10 mouse cellular contexts compared by ENCODE assay signal in genomic region chr7:130260905-130261683, GRCm38 (mm10).
DNase-seq lines count a peak whose midpoint lies in the region; ATAC-seq and TF ChIP-seq lines count a peak whose summit lies in the region.
"Had no signal": no experiment of that assay in that cellular context is flagged by ENCODE, and none has a peak within 500 bp of the region (broad histone marks: within the 10 kb centered on the region; RNA-seq: fewer than 3 reads in every experiment).

No protein-coding gene starts in this region.

- no peak for ATAC-seq in heart, embryonic 14.5 days (ENCODE audit: insufficient number of reproducible peaks, insufficient read depth, low FRiP score, low read depth)
- no peak for ATAC-seq in heart, embryonic 11.5 days (replicated peaks; ENCODE audit: insufficient number of reproducible peaks, low FRiP score, low TSS enrichment)
- no peak for ATAC-seq in forebrain, embryonic 16.5 days
- no peak for ATAC-seq in midbrain, embryonic 11.5 days (ENCODE audit: low FRiP score)
- ATAC-seq in megakaryocyte-erythroid progenitor cell, adult 5-6 weeks (replicated peaks; ENCODE audit: low FRiP score, low TSS enrichment, poor library complexity, severe bottlenecking): no peak

- peaks cover 5% of the 10 kb centered on the region; the same call in 1 of the 2 replicates for H3K27me3 ChIP-seq in heart, embryonic 14.5 days (ENCODE audit: control insufficient read depth, insufficient read depth, low read length)
- H3K27me3 ChIP-seq in heart, embryonic 11.5 days (ENCODE audit: control insufficient read depth, insufficient read depth, low read length): peaks cover 2% of the 10 kb centered on the region; the same call in 1 of the 2 replicates
- H3K27me3 ChIP-seq in forebrain, embryonic 16.5 days (replicated peaks; ENCODE audit: control insufficient read depth, insufficient read depth, low read length): no peaks in the 10 kb centered on the region
- peaks cover 8% of the 10 kb centered on the region; the same call in 1 of the 2 replicates for H3K27me3 ChIP-seq in midbrain, embryonic 11.5 days (ENCODE audit: control insufficient read depth, insufficient read depth, low read length)

- TF ChIP-seq CTCF in cortical plate, adult 2 months (IDR thresholded peaks at IDR 0.05; ENCODE audit: extremely low read depth, insufficient read depth, low read length): no peak

- WGBS in heart, embryonic 14.5 days: 69% methylated on average over 20 of the region's 20 CpGs
- WGBS in heart, embryonic 11.5 days (ENCODE audit: insufficient replicate concordance): 63% methylated on average over 20 of the region's 20 CpGs
- 50% methylated on average over 20 of the region's 20 CpGs for WGBS in forebrain, embryonic 16.5 days
- WGBS in midbrain, embryonic 11.5 days: 63% methylated on average over 20 of the region's 20 CpGs

- H3K4me1 ChIP-seq in heart, embryonic 14.5 days (ENCODE audit: control insufficient read depth in 2 of 2, insufficient read depth in 2 of 2, low read length in 2 of 2): peaks cover 18 to 20% of the 10 kb centered on the region in 2 experiments; a peak in 3 of 4 replicates
- peaks cover 40% of the 10 kb centered on the region for H3K4me1 ChIP-seq in heart, embryonic 11.5 days (ENCODE audit: control insufficient read depth, insufficient read depth, low read length)
- no peaks in the 10 kb centered on the region for H3K4me1 ChIP-seq in cortical plate, adult 2 months (ENCODE audit: control insufficient read depth, insufficient read depth, low read length)
- H3K4me1 ChIP-seq in forebrain, embryonic 16.5 days (replicated peaks; ENCODE audit: control insufficient read depth, insufficient read depth, low read length): peaks cover 69% of the 10 kb centered on the region
- H3K4me1 ChIP-seq in midbrain, embryonic 11.5 days (ENCODE audit: control insufficient read depth, insufficient read depth, low read length): peaks cover 60% of the 10 kb centered on the region

- peaks cover 4% of the 10 kb centered on the region; the same call in 1 of the 2 replicates for H3K36me3 ChIP-seq in heart, embryonic 14.5 days (ENCODE audit: control insufficient read depth, insufficient read depth, low read length)
- no peaks in the 10 kb centered on the region; the same call in 1 of the 2 replicates for H3K36me3 ChIP-seq in heart, embryonic 11.5 days (ENCODE audit: control insufficient read depth, insufficient read depth, low read length)
- H3K36me3 ChIP-seq in forebrain, embryonic 16.5 days (ENCODE audit: control insufficient read depth, insufficient read depth): no peaks in the 10 kb centered on the region
- H3K36me3 ChIP-seq in midbrain, embryonic 11.5 days (ENCODE audit: control insufficient read depth, insufficient read depth, low read length): no peaks in the 10 kb centered on the region

- no peak for TF ChIP-seq POLR2A in cortical plate, adult 2 months (IDR thresholded peaks at IDR 0.05; ENCODE audit: extremely low read depth, insufficient read depth, low read length)

- H3K4me2 ChIP-seq in heart, embryonic 14.5 days (ENCODE audit: low read length): peak overlapping the region; percentile 96
- no peak overlapping the region for H3K4me2 ChIP-seq in heart, embryonic 11.5 days
- peak overlapping the region; percentile 87 for H3K4me2 ChIP-seq in forebrain, embryonic 16.5 days (ENCODE audit: low read length)
- peak overlapping the region; percentile 77 for H3K4me2 ChIP-seq in midbrain, embryonic 11.5 days

- 0 out of 4 replicates have a peak overlapping the region, but pooled peaks of 1 of the 2 experiments have one; percentile 24 for H3K27ac ChIP-seq in heart, embryonic 14.5 days (replicated peaks in 1 of 2; ENCODE audit: control insufficient read depth in 1 of 2, insufficient read depth in 1 of 2, low read depth in 2 of 2, low read length in 2 of 2)
- H3K27ac ChIP-seq in heart, embryonic 11.5 days (ENCODE audit: low read depth, low read length): no peak overlapping the region
- 0 out of 2 replicates have a peak overlapping the region, but pooled peaks have one; percentile 8 for H3K27ac ChIP-seq in cortical plate, adult 2 months (ENCODE audit: insufficient read depth, low read length)
- H3K27ac ChIP-seq in forebrain, embryonic 16.5 days (ENCODE audit: low read length): peak overlapping the region; percentile 68; the same call in 1 of the 2 replicates
- no peak overlapping the region for H3K27ac ChIP-seq in midbrain, embryonic 11.5 days (ENCODE audit: low read depth, low read length)

- peak overlapping the region; percentile 10; the same call in 1 of the 2 replicates for H3K9ac ChIP-seq in heart, embryonic 14.5 days (ENCODE audit: low read length)
- no peak overlapping the region for H3K9ac ChIP-seq in heart, embryonic 11.5 days (ENCODE audit: low read depth, low read length)
- H3K9ac ChIP-seq in forebrain, embryonic 16.5 days (replicated peaks; ENCODE audit: low read depth, low read length): peak overlapping the region; percentile 46
- 0 out of 2 replicates have a peak overlapping the region, but pooled peaks have one; percentile 29 for H3K9ac ChIP-seq in midbrain, embryonic 11.5 days (ENCODE audit: low read length)

- no peak for DNase-seq in midbrain, embryonic 11.5 days (ENCODE audit: low spot score, missing footprints)
- DNase-seq in gastrocnemius, adult 8-10 months (ENCODE audit: low spot score in 2 of 2): no peak
- DNase-seq in gastrocnemius, adult 18-20 months (ENCODE audit: low spot score): no peak
- DNase-seq: kidney, postnatal 4 days had no signal

- H3K9me3 ChIP-seq in heart, embryonic 14.5 days (ENCODE audit: control insufficient read depth, low read length): no peaks in the 10 kb centered on the region
- H3K9me3 ChIP-seq in heart, embryonic 11.5 days (replicated peaks; ENCODE audit: control insufficient read depth, low read length): no peaks in the 10 kb centered on the region
- H3K9me3 ChIP-seq in forebrain, embryonic 16.5 days (ENCODE audit: control insufficient read depth, low read length): no peaks in the 10 kb centered on the region
- no peaks in the 10 kb centered on the region for H3K9me3 ChIP-seq in midbrain, embryonic 11.5 days (ENCODE audit: control insufficient read depth, low read length)
- H3K9me3 ChIP-seq: megakaryocyte, embryonic 14.5 days had no signal

- no peak overlapping the region for H3K4me3 ChIP-seq in heart, embryonic 14.5 days (ENCODE audit: control insufficient read depth in 1 of 2, insufficient read depth in 1 of 2, low read depth in 1 of 2, low read length in 2 of 2)
- H3K4me3 ChIP-seq in heart, embryonic 11.5 days (ENCODE audit: low read depth, low read length): no peak overlapping the region
- H3K4me3 ChIP-seq in cortical plate, adult 2 months (ENCODE audit: insufficient read depth, low read length): peak overlapping the region; percentile 17
- peak overlapping the region; percentile 75 for H3K4me3 ChIP-seq in forebrain, embryonic 16.5 days (replicated peaks; ENCODE audit: low read length)
- H3K4me3 ChIP-seq in midbrain, embryonic 11.5 days (ENCODE audit: low read depth, low read length): peak overlapping the region; percentile 91
- H3K4me3 ChIP-seq: megakaryocyte, embryonic 14.5 days had no signal

Comparison
In these comparisons a context has a peak if more than half of its experiments do, and no peak if none do; other contexts are left out.
1. H3K27ac ChIP-seq: peak in cortical plate, adult 2 months (single experiment) and forebrain, embryonic 16.5 days (single experiment); none in heart, embryonic 11.5 days (single experiment) and midbrain, embryonic 11.5 days (single experiment).
2. H3K4me3 ChIP-seq: peak in cortical plate, adult 2 months (single experiment), forebrain, embryonic 16.5 days (single experiment) and midbrain, embryonic 11.5 days (single experiment); none in heart, embryonic 14.5 days (0 of 2) and heart, embryonic 11.5 days (single experiment).